Mouse (Mus musculus) testis, adult 2 months (tissue): ENCODE data around the gene Krt222. TPM values are rescaled to one million over a fixed set of nuclear protein-coding genes. Genes with fewer than 3 reads are reported as not detected.

Source experiments
- H3K27ac ChIP-seq: fragments of 200-500 bp; 2 replicates; pipeline ENCODE4 v1.5.1; 2012; ENCODE audit warnings: low read depth, low read length; ENCODE audit not compliant: control insufficient read depth, insufficient read depth
- H3K27me3 ChIP-seq: fragments of 200-500 bp; 2 replicates; pipeline ENCODE4 v1.6.1; 2012; ENCODE audit warnings: mild to moderate bottlenecking, low read length, moderate library complexity; ENCODE audit not compliant: control insufficient read depth, insufficient read depth
- H3K36me3 ChIP-seq: fragments of 200-500 bp; 2 replicates; pipeline ENCODE4 v1.6.1; 2012; ENCODE audit warnings: mild to moderate bottlenecking, low read length; ENCODE audit not compliant: control insufficient read depth, insufficient read depth
- H3K4me1 ChIP-seq: fragments of 200-500 bp; 2 replicates; pipeline ENCODE4 v1.6.1; 2012; ENCODE audit warnings: low read length; ENCODE audit not compliant: control insufficient read depth, insufficient read depth
- H3K4me3 ChIP-seq: fragments of 200-500 bp; 2 replicates; pipeline ENCODE4 v1.5.1; 2012; ENCODE audit warnings: low read depth, mild to moderate bottlenecking, low read length, moderate library complexity, mixed read lengths; ENCODE audit not compliant: control insufficient read depth
- CTCF ChIP-seq: fragments of 200-500 bp; IDR thresholded peaks from 2 replicates; pipeline ENCODE4 v1.5.1; 2012; ENCODE audit warnings: low read depth, mild to moderate bottlenecking, inconsistent platforms, low read length, moderate library complexity; ENCODE audit not compliant: control insufficient read depth, insufficient read depth, insufficient replicate concordance
- POLR2A ChIP-seq: fragments of 200-500 bp; IDR thresholded peaks from 2 replicates; pipeline ENCODE4 v1.6.1; 2012; ENCODE audit warnings: low read depth, mild to moderate bottlenecking, inconsistent platforms, low read length, moderate library complexity; ENCODE audit not compliant: control insufficient read depth
- polyA plus RNA-seq: library from polyadenylated mRNA; depleted of rRNA; stranded (reverse); fragments of >200 nt; gene quantifications from 2 replicates; pipeline ENCODE4 v1.2.3, GENCODE M21; 2012

Krt222 gene
- polyA plus RNA-seq, 1 experiment = 0.12 TPM

GRCm38 (mm10) chr11:99242056-99242455, 1.8 kb downstream of the Krt222 start:
- no peak overlapping the region for H3K4me3 ChIP-seq
- peaks cover 4% of the 10 kb centered on the region for H3K4me1 ChIP-seq
- no peak overlapping the region for H3K27ac ChIP-seq
- TF ChIP-seq POLR2A = no peak
- TF ChIP-seq CTCF = no peak
- H3K27me3 ChIP-seq = no peaks in the 10 kb centered on the region
- no peaks in the 10 kb centered on the region for H3K36me3 ChIP-seq

GRCm38 (mm10) chr11:99238468-99238867, 5.4 kb downstream of the Krt222 start:
- H3K4me3 ChIP-seq = no peak overlapping the region

GRCm38 (mm10) chr11:99231049-99231816, 12.7 kb downstream of the Krt222 start:
- H3K4me3 ChIP-seq = peak overlapping the region; percentile 93
- no peaks in the 10 kb centered on the region for H3K27me3 ChIP-seq
- peaks cover 6% of the 10 kb centered on the region for H3K4me1 ChIP-seq
- TF ChIP-seq CTCF = no peak
- peaks cover 1% of the 10 kb centered on the region for H3K36me3 ChIP-seq
- peak overlapping the region; percentile 85 for H3K27ac ChIP-seq

More at GRCm38 (mm10) chr11:99238468-99238867, 5.4 kb downstream of the Krt222 start:
- TF ChIP-seq CTCF = no peak
- no peak for TF ChIP-seq POLR2A
- no peaks in the 10 kb centered on the region for H3K36me3 ChIP-seq
- H3K4me1 ChIP-seq = no peaks in the 10 kb centered on the region
- no peak overlapping the region for H3K27ac ChIP-seq
- no peaks in the 10 kb centered on the region for H3K27me3 ChIP-seq

GRCm38 (mm10) chr11:99230261-99231048, 13.4 kb downstream of the Krt222 start, which contains the start of gene Smarce1:
Gene Smarce1, minus strand, starts transcription at chr11:99231017.
- Histone ChIP-seq H3K4me1 (peaks cover 6% of the 10 kb centered on the region), H3K4me3 (peak within 1 kb of the TSS; percentile 93), H3K36me3 (peaks cover 1% of the 10 kb centered on the region), H3K27me3 (no peaks in the 10 kb centered on the region), H3K27ac (peak within 1 kb of the TSS; percentile 85)
- TF ChIP-seq POLR2A (no peak; the same call in 1 of the 2 replicates), CTCF (no peak)

- Histone ChIP-seq H3K27ac (peak overlapping the region; percentile 85), H3K27me3 (no peaks in the 10 kb centered on the region), H3K36me3 (peaks cover 1% of the 10 kb centered on the region), H3K4me3 (peak overlapping the region; percentile 93), H3K4me1 (peaks cover 6% of the 10 kb centered on the region)
- TF ChIP-seq CTCF (no peak), POLR2A (no peak)
Observed at GRCm38 (mm10) chr11:99229641-99230260, 14.1 kb downstream of the Krt222 start.

GRCm38 (mm10) chr11:99226298-99226697, 17.6 kb downstream of the Krt222 start:
- Histone ChIP-seq H3K36me3 (peaks cover 1% of the 10 kb centered on the region), H3K4me1 (peaks cover 4% of the 10 kb centered on the region), H3K27ac (no peak overlapping the region), H3K4me3 (no peak overlapping the region), H3K27me3 (no peaks in the 10 kb centered on the region)
- TF ChIP-seq POLR2A = no peak
- no peak for TF ChIP-seq CTCF

GRCm38 (mm10) chr11:99223310-99223709, 20.6 kb downstream of the Krt222 start:
- no peak overlapping the region for H3K4me3 ChIP-seq
- no peak for TF ChIP-seq CTCF
- no peak for TF ChIP-seq POLR2A
- H3K4me1 ChIP-seq = no peaks in the 10 kb centered on the region
- no peaks in the 10 kb centered on the region for H3K27me3 ChIP-seq
- H3K27ac ChIP-seq = no peak overlapping the region
- H3K36me3 ChIP-seq = peaks cover 1% of the 10 kb centered on the region
